Mouse (Mus musculus): ENCODE measurements around the gene Ehbp1l1. TPM values are rescaled to one million over a fixed set of nuclear protein-coding genes. Genes with fewer than 3 reads are reported as not detected.
A peak's percentile ranks its signal among the peaks of the same experiment; 100 is the strongest.

Gene Ehbp1l1
- polyA plus RNA-seq, 2 experiments, result 25.4 to 51.1 TPM

DNA sequence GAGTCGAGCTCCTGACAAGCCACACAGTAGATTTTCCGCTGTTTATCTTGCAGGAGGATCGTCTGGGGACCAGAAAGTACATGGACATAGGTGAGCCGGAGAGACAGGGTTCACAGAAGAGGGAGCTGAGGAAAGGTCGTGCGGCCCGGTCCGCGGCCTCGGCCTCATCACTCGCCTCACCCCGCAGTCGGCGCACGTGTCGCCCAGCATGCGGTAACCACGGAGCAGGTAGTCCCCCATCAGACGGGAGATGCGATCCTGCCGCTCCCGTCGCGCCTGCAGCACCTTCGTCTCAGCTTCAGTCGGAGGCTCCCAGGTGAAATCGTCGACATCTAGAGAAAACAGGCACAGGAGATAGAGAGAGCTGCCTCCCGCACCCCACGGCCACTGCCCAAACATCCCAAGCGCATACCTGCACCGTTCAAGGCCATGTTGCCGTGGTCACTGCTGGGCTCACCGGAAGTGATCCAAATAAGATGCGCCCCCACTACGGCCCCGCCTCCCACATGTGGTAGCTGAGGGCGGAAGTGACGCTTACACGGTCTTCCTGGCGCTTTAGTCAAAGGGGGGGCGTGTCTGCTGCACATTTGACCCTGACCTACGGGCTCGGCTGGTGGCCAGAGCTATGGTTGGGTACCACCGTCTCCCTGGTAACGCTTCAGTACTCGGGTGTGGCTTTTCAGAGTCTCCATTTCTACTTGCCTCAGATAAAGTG is 5.3 kb upstream of the Ehbp1l1 start:
- Histone ChIP-seq H3K27me3 (ENCODE audit: control insufficient read depth, insufficient read depth, low read length) (no peaks in the 10 kb centered on the region), H3K36me3 (ENCODE audit: control insufficient read depth, insufficient read depth, low read length) (peaks cover 8% of the 10 kb centered on the region), H3K27ac (replicated peaks; ENCODE audit: low read depth, low read length) (0 out of 2 replicates have a peak overlapping the region, but pooled peaks have one; percentile 19), H3K4me1 (ENCODE audit: control insufficient read depth, insufficient read depth, low read length) (peaks cover 30% of the 10 kb centered on the region), H3K4me3 (replicated peaks; ENCODE audit: low read length) (peak overlapping the region; percentile 80), H3K9me3 (ENCODE audit: control insufficient read depth, low read length) (no peaks in the 10 kb centered on the region), H3K4me2 (replicated peaks; ENCODE audit: low read depth, low read length, severe bottlenecking) (peak overlapping the region; percentile 93), H3K9ac (ENCODE audit: low read depth, low read length, severe bottlenecking) (peak overlapping the region; percentile 70)
- WGBS, result 3% methylated on average over 47 of the region's 47 CpGs
- ATAC-seq (ENCODE audit: low FRiP score, low read depth), result peak; percentile 85
- peak; percentile 97 for DNase-seq (ENCODE audit: low spot score)
- no peak for TF ChIP-seq POLR2A (IDR thresholded peaks at IDR 0.05; ENCODE audit: borderline replicate concordance, extremely low read depth, insufficient read depth, insufficient read length)

- H3K9ac ChIP-seq (ENCODE audit: low read depth, low read length, severe bottlenecking), result peak overlapping the region; percentile 70
- no peaks in the 10 kb centered on the region for H3K9me3 ChIP-seq (ENCODE audit: control insufficient read depth, low read length)
- TF ChIP-seq POLR2A (IDR thresholded peaks at IDR 0.05; ENCODE audit: borderline replicate concordance, extremely low read depth, insufficient read depth, insufficient read length), result no peak
- ATAC-seq (ENCODE audit: low FRiP score, low read depth), result no peak
- peaks cover 8% of the 10 kb centered on the region for H3K36me3 ChIP-seq (ENCODE audit: control insufficient read depth, insufficient read depth, low read length)
- no peak for DNase-seq (ENCODE audit: low spot score)
- H3K4me1 ChIP-seq (ENCODE audit: control insufficient read depth, insufficient read depth, low read length), result peaks cover 34% of the 10 kb centered on the region
- peak overlapping the region; percentile 80 for H3K4me3 ChIP-seq (replicated peaks; ENCODE audit: low read length)
- no peak overlapping the region for H3K27ac ChIP-seq (replicated peaks; ENCODE audit: low read depth, low read length)
- 74% methylated on average over 29 of the region's 29 CpGs for WGBS
- H3K27me3 ChIP-seq (ENCODE audit: control insufficient read depth, insufficient read depth, low read length), result no peaks in the 10 kb centered on the region
- peak overlapping the region; percentile 93 for H3K4me2 ChIP-seq (replicated peaks; ENCODE audit: low read depth, low read length, severe bottlenecking)
These were observed 4.4 kb upstream of the Ehbp1l1 start for GRCm38 (mm10) chr19:5730314-5731186.

DNA sequence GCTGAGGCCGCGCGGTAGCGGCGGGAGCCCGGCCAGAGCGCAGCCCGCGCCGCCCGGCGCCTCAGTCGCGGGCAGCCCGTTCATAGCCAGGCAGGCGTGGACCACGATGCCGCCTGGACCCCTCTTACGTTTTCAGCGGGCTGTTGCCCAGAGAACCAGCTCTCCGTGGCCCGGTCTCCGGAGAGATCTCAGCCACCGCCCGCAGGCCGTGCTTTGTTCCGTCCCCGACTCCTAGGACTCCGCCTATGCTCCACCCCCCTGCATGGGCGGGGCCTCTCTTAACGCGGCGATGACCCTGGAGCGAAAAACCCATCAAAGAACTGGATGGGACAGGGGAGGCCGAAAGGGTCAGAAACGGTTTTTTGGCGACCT is 3.3 kb upstream of the Ehbp1l1 start, which contains the start of gene Fam89b:
Gene Fam89b (minus strand): TSS at position 210 of the 372 bp plus-strand sequence.
- Histone ChIP-seq H3K9ac (ENCODE audit: low read depth, low read length, severe bottlenecking) (peak within 1 kb of the TSS; percentile 98), H3K27ac (replicated peaks; ENCODE audit: low read depth, low read length) (peak within 1 kb of the TSS; percentile 90), H3K27me3 (ENCODE audit: control insufficient read depth, insufficient read depth, low read length) (no peaks in the 10 kb centered on the region), H3K4me3 (replicated peaks; ENCODE audit: low read length) (peak within 1 kb of the TSS; percentile 91), H3K4me1 (ENCODE audit: control insufficient read depth, insufficient read depth, low read length) (peaks cover 42% of the 10 kb centered on the region), H3K9me3 (ENCODE audit: control insufficient read depth, low read length) (no peaks in the 10 kb centered on the region), H3K36me3 (ENCODE audit: control insufficient read depth, insufficient read depth, low read length) (peaks cover 8% of the 10 kb centered on the region), H3K4me2 (replicated peaks; ENCODE audit: low read depth, low read length, severe bottlenecking) (peak within 1 kb of the TSS; percentile 88)
- ATAC-seq (ENCODE audit: low FRiP score, low read depth) (peak; percentile 82), DNase-seq (ENCODE audit: low spot score) (peak; percentile 92)
- WGBS, result 0% methylated on average over 36 of the region's 37 CpGs
- peak; percentile 93 for TF ChIP-seq POLR2A (IDR thresholded peaks at IDR 0.05; ENCODE audit: borderline replicate concordance, extremely low read depth, insufficient read depth, insufficient read length)

GRCm38 (mm10) chr19:5728631-5729443 is 2.7 kb upstream of the Ehbp1l1 start:
- ATAC-seq (ENCODE audit: low FRiP score, low read depth) (0 out of 2 replicates have a peak, but pooled peaks have one; percentile 9), DNase-seq (ENCODE audit: low spot score) (peak; percentile 55)
- Histone ChIP-seq H3K4me2 (replicated peaks; ENCODE audit: low read depth, low read length, severe bottlenecking) (peak overlapping the region; percentile 88), H3K27ac (replicated peaks; ENCODE audit: low read depth, low read length) (peak overlapping the region; percentile 90), H3K9me3 (ENCODE audit: control insufficient read depth, low read length) (no peaks in the 10 kb centered on the region), H3K9ac (ENCODE audit: low read depth, low read length, severe bottlenecking) (peak overlapping the region; percentile 98), H3K36me3 (ENCODE audit: control insufficient read depth, insufficient read depth, low read length) (peaks cover 14% of the 10 kb centered on the region), H3K4me3 (replicated peaks; ENCODE audit: low read length) (peak overlapping the region; percentile 91), H3K4me1 (ENCODE audit: control insufficient read depth, insufficient read depth, low read length) (peaks cover 42% of the 10 kb centered on the region), H3K27me3 (ENCODE audit: control insufficient read depth, insufficient read depth, low read length) (no peaks in the 10 kb centered on the region)
- no peak for TF ChIP-seq POLR2A (IDR thresholded peaks at IDR 0.05; ENCODE audit: borderline replicate concordance, extremely low read depth, insufficient read depth, insufficient read length)
- 7% methylated on average over 37 of the region's 37 CpGs for WGBS
